Mouse (Mus musculus) embryo, embryonic 11.5 days (tissue): ENCODE data around the gene Rhoj.
"Not testable (repeated sequence)": the region's sequence is repeated elsewhere in the genome, so short reads cannot be mapped to it uniquely, and the experiment has no call there.

Source experiments
- DNase-seq: peaks from one replicate; pipeline ENCODE4 v3.0.0-alpha.2; 2012; ENCODE audit warnings: low read depth, low spot score

The Rhoj gene

GRCm38 (mm10) chr12:75349537-75349936 is 41.4 kb downstream of the Rhoj start:
- DNase-seq: not testable (repeated sequence)

DNA sequence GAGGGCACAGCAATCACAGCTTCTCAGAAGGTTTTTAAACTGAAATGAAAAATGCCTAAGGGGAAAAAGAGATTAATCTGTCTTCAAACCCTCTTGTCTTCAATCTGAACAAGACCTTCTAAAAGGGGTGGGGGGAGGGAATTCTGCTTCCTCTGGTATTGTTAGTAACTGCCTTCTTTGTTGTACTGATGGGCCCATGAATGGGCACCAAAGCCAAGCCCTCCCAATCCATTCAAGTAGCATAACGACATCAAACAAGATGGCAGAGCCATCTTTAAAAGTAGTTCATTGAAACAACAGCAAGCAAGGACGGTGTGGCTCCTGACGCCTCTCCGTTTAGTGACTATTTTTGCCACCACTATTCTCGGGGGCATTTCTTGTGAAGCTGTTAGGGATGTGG is 42.6 kb downstream of the Rhoj start:
- DNase-seq: no peak

DNA sequence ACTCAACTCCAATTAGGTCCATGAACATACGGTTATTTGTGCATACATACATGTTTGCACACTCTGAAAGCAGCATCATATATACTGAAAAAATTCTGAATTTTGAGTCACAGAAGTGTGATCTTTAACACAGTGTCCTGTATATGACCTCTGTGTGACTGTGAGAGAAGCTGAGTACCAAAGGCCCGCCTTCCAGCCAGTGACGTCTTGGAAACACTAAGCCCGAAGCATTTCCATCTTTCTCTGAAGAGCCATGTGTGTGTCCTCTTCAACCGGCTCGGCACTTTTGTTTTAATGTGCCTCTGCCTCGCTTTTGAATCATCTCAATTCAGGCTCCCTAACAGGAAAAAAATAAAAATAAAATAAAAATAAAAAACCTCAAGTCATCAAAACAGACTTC is 43.7 kb downstream of the Rhoj start:
- no peak for DNase-seq

GRCm38 (mm10) chr12:75352410-75352809 is 44.3 kb downstream of the Rhoj start:
- DNase-seq: no peak

DNA sequence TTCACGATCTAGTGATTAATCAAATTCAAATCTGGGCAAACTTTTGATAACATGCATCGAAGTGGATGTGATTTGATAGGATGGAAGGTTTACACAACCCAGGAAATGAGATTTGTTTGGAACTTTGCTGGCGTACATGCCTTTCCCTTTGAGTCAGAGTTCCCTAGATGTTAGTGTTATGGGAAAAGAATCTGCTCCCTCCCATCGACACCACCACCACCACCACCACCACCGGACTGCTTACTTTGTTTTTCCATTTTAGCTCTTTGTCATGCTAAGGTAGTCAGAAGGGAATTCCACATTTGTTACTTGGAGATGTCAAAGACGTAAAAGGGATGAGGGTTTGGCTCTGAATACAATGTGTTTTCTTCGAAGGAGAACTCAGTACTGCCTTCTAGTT is 46.2 kb downstream of the Rhoj start:
- DNase-seq: no peak

- no peak for DNase-seq
These were observed 49.7 kb downstream of the Rhoj start for GRCm38 (mm10) chr12:75357781-75358180.

DNA sequence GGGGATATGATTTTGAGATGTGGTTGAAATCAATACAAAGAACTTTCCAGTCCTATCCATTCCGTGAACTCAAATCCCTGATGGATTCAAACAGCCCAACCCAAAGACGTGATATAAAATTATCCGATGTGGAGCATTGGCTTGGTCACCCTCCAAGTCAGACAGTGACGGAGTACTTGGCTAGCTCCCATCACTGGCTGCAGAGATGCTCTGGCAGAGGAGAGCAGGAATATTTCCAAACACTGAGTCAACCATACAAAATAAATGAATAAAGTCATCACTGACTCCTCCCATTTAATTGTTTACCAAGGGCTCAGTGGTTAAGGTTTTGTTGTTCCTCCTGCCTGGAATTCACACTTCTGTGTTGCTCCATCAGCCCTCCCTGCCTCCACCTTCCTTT is 50.6 kb downstream of the Rhoj start:
- DNase-seq: no peak

- no peak for DNase-seq
These were observed 51.4 kb downstream of the Rhoj start for GRCm38 (mm10) chr12:75359500-75359899.

GRCm38 (mm10) chr12:75359921-75360482 is 51.9 kb downstream of the Rhoj start:
- no peak for DNase-seq

DNA sequence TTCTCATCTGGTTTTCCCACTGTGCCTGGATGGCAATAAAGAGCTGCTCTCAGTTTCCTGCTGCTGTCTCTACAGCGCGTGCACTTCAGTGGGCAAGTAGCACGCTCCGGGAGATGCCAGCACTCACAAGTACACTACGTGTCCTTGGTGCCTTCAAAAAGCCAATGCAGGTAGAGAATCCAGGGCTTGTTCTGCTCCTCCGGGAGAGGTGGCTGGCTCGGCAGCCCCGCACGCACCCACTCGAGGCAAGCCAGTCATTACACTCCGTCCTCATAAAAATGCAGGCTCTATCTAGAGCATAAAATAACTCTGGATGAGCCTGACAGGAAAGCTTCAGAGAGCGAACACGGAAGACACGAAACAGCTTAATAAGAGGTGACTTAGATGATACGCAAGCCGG is 54.3 kb downstream of the Rhoj start:
- no peak for DNase-seq

DNA sequence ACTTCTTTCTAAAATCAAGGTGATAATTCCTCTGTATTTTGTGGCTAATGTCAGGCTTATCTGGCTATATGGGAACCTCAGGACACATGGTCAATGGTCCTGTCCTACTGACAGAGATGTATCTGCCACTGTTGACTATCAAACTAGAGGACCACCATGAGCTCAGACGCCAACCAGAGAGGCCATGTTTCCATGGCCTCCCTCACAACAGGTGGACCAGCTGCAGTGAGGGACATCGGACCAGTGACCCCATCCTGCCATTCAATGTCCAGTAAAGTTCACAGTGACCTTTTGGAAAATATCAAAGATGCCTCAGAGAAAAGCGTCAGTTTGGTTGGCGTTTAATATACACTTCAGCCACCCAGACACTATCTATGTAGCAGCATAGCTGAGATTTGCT is 56.3 kb downstream of the Rhoj start:
- DNase-seq: no peak

DNA sequence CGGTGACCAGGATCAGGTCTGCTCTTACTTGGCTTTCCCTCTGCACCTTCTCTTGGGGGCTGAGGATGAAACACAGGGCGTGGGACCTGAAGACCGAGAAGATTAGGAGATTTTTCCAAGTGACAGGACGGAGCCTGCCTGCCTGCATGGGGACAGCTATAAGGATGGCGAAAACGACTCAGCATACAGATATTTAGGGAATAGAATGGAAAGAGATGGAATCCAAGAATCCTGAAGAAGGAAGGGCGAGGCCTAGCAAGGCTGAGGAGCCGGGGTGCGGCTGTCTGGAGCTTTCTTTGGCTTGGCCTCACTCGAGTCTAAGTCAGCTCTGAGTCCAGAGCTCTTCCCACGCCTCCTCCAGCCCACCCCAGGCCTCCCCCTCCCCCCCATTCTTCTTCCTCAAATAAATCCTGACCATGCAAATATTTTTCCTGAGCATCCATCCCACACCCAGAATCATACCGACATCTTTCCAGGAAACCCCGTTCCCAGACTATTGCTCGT is 57.6 kb downstream of the Rhoj start:
- no peak for DNase-seq

DNA sequence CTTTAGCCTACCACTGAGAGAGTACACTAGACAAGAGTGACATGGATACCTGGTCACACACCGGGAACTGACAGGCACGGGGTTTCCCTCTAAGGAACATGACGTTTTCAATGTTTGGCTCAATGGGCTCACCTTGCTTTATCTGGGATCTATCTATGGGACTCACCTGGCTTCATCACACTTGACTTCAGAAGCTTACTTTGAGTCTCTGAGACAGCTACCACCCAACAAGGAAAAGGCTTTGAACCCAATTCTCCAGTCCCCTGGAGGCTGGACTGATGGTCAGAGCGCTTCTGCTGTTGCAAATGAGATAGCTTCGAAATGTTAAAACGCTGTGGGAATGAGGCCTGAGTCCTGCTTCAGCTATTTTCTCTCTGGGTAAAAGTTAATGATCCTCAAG is 59.2 kb downstream of the Rhoj start:
- no peak for DNase-seq

GRCm38 (mm10) chr12:75368527-75368926 is 60.4 kb downstream of the Rhoj start:
- DNase-seq: no peak

- no peak for DNase-seq
These were observed 61.3 kb downstream of the Rhoj start for GRCm38 (mm10) chr12:75369418-75369851.

DNA sequence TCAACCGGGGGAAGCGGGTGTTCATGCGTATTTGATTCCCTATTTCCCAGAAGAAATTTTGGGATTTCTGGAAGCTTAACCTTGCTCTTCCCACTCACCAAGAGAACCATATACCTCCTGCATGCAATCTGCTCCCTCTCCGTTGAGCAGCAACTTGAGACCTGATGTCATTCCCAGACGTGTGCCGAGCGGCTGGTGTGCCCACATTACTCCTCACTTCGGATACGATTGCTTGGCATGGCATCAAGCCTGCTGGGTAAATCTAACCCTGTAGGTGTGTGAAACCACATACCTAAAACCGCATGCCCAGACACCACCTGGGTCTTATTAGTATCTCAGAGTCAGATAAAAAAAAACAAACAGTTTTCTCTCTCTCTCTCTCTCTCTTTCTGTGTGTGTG is 66.3 kb downstream of the Rhoj start:
- no peak for DNase-seq

GRCm38 (mm10) chr12:75375060-75375459 is 66.9 kb downstream of the Rhoj start:
- DNase-seq: no peak

- no peak for DNase-seq
These were observed 68.0 kb downstream of the Rhoj start for GRCm38 (mm10) chr12:75376126-75376525.

DNA sequence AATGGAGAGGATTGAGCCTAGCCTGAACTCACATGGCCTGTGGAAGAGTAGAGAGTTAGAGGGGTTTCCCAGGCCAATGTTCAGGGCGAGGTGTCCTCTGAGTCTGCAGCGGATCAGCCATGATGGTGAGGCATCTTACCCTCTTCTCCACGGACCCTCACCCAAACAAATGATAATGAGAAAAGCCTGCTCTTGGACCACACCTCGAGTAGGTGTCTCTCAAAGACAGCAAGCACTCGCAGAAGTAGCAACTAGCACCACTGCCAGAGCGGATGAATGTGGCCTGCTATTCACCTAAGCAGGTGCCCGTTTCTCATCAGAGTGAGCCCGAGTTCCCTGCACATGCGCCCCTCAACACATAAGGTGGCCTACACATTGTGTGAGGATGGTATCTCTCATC is 78.6 kb downstream of the Rhoj start:
- no peak for DNase-seq

DNA sequence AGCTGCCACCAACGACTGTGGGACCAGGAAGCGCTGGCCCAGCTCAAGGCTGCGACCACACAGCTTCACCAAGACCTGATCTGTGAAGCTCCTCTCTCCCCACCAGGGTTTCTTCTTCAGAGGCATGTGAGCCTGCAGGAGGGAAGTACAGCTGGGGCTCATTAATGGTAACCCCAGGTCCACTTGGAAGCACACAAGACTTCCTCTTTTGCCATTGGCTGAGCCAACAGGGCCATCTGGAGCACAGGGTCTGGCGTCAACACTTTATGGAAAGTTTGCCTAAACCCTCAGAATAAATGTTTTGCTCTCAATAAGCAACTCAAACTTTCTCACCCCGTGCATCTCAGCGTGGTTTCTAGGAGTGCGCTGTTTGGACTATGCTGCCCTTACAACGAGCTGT is 79.0 kb downstream of the Rhoj start:
- DNase-seq: no peak

- DNase-seq: no peak
These were observed 79.7 kb downstream of the Rhoj start for GRCm38 (mm10) chr12:75387846-75388245.

- DNase-seq: no peak
These were observed 80.4 kb downstream of the Rhoj start for GRCm38 (mm10) chr12:75388521-75388920.

DNA sequence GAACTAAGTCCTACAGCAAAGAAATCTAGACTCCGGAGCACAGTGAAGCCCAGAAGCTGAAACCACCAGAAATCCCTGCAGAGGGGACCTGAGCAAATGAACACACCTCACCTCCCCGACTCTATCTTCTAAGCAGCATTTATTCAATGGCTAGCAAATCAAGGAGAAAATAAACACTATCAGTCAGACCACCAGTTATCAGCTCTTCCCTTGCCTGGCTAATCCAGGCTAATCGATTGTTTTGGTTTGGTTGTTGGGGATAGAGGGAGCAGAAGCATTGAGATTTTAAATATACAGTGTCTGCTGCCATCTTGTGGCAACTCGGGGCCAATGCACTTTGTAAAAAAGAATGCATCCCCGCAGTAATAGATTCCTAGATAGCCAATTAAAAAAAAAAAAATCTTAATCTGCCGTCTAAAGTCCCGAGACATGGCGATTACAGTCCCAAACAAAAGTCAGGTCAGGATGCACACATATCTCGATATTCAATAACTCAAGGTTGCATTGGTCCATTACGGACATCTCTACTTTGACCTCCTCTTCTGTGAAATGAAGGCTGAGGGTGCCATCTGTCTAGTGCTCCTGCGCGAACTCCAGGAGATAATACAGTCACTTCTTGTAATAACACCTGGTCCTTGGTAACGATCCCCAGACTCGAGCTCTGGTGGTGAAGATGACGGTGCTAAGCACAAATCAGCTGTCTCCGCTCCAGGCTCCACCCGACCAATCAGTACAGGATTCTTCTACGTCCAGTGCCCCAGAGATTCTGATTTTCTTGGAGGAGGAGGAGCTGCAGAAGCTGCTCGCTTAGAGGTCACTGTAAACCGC is 81.4 kb downstream of the Rhoj start:
- no peak for DNase-seq
